Mouse (Mus musculus): ENCODE measurements around the gene Cox17.

GRCm38 (mm10) chr16:38398266-38398665 is 51.5 kb downstream of the Cox17 start:
- TF ChIP-seq CTCF (IDR thresholded peaks at IDR 0.05; ENCODE audit: control insufficient read depth, insufficient read depth, insufficient replicate concordance, low read depth, low read length) (no peak), POLR2A (IDR thresholded peaks at IDR 0.05; ENCODE audit: control insufficient read depth, low read depth, low read length) (no peak)

Measured in testis, adult 2 months (tissue).